Comparison of ENCODE assay signal across 8 mouse cellular contexts in the genomic region with DNA sequence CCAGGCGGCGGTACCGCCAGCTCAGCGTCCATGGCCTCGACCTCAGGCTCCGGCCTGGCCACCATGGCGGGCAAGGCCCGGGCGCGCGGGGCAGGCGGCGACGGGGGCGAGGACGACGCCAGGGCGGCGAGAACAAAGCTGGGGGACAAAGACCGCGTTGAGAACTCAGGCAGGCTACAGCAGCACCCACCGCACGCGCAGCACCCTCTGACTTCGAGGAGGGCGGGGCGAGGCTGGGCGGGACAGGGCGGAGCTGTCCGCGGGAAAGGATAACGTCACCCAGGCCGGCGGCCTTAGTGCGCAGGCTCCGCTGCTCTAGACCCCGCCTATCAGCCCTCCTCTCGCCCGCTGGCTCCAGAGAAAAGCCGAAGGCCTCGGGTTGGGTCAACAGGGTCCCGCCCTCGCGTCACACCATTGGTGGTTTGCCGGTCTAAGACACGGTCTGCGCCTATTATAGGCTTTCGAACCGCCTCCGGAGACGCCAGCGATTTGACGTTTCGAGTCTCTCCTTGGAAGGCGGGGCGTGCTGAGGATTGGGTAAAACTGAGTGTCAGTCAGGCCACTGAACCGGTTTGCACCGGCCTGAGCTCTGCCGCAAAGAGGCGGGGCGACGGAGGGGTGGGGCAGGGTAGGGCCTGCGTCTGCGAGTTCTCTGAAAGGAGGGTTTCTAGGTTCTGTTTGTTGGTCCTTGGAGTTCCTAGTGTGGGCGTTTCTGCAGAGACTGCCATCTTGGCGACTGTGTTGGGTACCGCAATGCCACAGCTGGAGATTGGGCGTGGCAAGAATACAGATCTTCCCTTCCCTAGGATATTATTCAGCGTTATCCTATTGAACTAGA. TPM values are rescaled to one million over a fixed set of nuclear protein-coding genes. Genes with fewer than 3 reads are reported as not detected.
A peak's percentile ranks its signal among the peaks of the same experiment; 100 is the strongest.
DNase-seq lines count a peak whose midpoint lies in the region; ATAC-seq lines count a peak whose summit lies in the region.

A gene (minus strand): TSS at position 235 of the 838 bp plus-strand sequence.

- peak within 1 kb of the TSS; percentile 79 for H3K4me2 ChIP-seq in lung, embryonic 16.5 days (ENCODE audit: low read depth, low read length)

- peak; percentile 98 for DNase-seq in MEL-GATA-1-ER (ENCODE audit: extremely low read depth, low read depth)
- peak; percentile 99 for DNase-seq in cerebellum, adult 8-10 months
- peak; percentile 100 for DNase-seq in forelimb bud, embryonic 11.5 days (ENCODE audit: low read depth, low spot score)
- peak; percentile 98 for DNase-seq in layer of hippocampus, adult 9-10 months (ENCODE audit: low spot score)
- DNase-seq in ovary, postnatal 10 days (ENCODE audit: low spot score): peak; percentile 91
- peak; percentile 98 to 100 for DNase-seq in thymus, postnatal 10 days (ENCODE audit: low spot score in 2 of 2)

- H3K4me3 ChIP-seq in lung, embryonic 16.5 days (ENCODE audit: low read length): peak within 1 kb of the TSS; percentile 100

- no peaks in the 10 kb centered on the region for H3K9me3 ChIP-seq in lung, embryonic 16.5 days (ENCODE audit: control insufficient read depth, low read length)

- H3K36me3 ChIP-seq in lung, embryonic 16.5 days (ENCODE audit: control insufficient read depth, insufficient read depth, low read length): no peaks in the 10 kb centered on the region

- peaks cover 3% of the 10 kb centered on the region for H3K4me1 ChIP-seq in lung, embryonic 16.5 days (replicated peaks; ENCODE audit: control insufficient read depth, insufficient read depth, low read length)

- peak within 1 kb of the TSS; percentile 99 for H3K27ac ChIP-seq in lung, embryonic 16.5 days (ENCODE audit: low read length)

- H3K27me3 ChIP-seq in lung, embryonic 16.5 days (ENCODE audit: control insufficient read depth, insufficient read depth, low read depth, low read length): no peaks in the 10 kb centered on the region

- peak; percentile 95 to 96 for ATAC-seq in hematopoietic stem cell, adult 5-6 weeks (replicated peaks in 1 of 2; ENCODE audit: insufficient read depth in 1 of 2, low FRiP score in 2 of 2, low TSS enrichment in 1 of 2, low read depth in 1 of 2, poor library complexity in 2 of 2, severe bottlenecking in 2 of 2)
- peak; percentile 98 for ATAC-seq in lung, embryonic 16.5 days (ENCODE audit: low read depth)

- peak within 1 kb of the TSS; percentile 99 for H3K9ac ChIP-seq in lung, embryonic 16.5 days (ENCODE audit: low read length)

- WGBS in lung, embryonic 16.5 days: under 1% methylated on average over 68 of the region's 69 CpGs

RNA-seq across cellular contexts. Expression of the gene that starts here (rescaled TPM):
- 97.9 and 121 TPM in 2 replicates for total RNA-seq in hematopoietic stem cell, adult 5-6 weeks (2017)
- polyA plus RNA-seq in lung, embryonic 16.5 days (2015; fragmentation: Nextera tagmentation; extraction: Ambion mirVana): 98.9 and 103 TPM in 2 replicates

Comparison
In these comparisons a context has a peak if more than half of its experiments do, and no peak if none do; other contexts are left out.
1. Peak in every context shown above with its lines: DNase-seq, ATAC-seq, H3K4me3 ChIP-seq and H3K27ac ChIP-seq.